Mouse (Mus musculus) mature B cell (primary cell): ENCODE data around the gene Abcc6.

Source experiments
- in situ Hi-C: fragments of 300-500 bp; cut with MboI; formaldehyde crosslinking; loops from 2 replicates; pipeline ENCODE4 v1.14.3; 2019

Gene Abcc6

GRCm38 (mm10) chr7:46030145-46030488 is at the start of gene Abcc6:
Abcc6 (minus strand) TSS chr7:46030302.
- in situ Hi-C loops, result no loop called here

- in situ Hi-C loops, result no loop called here
These were observed 47.6 kb upstream of the Abcc6 start for GRCm38 (mm10) chr7:46077675-46078074.

DNA sequence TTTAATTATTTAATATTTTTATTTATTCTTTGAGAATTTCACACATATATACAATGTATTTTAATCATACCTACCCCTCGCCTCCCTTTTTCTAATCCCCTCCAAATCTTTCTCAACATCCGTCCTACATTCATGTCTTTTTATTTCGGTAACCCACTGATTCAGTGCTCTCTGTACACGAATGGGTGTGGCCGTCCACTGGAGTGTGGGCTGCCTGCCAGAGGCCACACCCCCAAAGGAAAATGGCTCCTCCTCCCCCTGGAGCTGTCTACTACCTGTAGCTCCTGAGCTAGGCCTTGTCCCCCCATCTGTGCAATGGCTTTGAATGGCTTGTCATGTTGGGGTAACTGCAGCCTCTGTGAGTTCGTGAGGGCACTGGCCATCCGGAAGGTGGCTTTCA is 46.7 kb upstream of the Abcc6 start:
- in situ Hi-C loops, result no loop called here

DNA sequence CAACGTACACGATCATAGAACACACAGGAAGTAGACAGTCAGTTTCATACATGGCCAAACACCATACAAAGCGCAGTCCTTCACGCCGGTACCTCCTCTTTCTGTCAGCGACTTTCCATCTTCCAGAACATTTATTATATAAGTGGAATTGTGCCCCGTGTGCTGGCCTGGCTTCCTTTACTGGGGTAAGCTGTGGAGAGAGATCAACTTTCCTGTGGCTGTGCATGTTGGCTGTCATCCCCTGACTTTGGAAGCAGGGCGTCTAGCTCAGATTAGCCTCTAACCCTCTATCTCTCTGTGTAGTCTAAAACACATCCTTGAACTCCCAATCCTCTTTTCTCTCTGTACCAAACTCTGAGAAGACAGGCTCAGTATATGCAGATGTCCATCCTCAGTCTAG is 38.7 kb upstream of the Abcc6 start:
- in situ Hi-C loops, result no loop called here

DNA sequence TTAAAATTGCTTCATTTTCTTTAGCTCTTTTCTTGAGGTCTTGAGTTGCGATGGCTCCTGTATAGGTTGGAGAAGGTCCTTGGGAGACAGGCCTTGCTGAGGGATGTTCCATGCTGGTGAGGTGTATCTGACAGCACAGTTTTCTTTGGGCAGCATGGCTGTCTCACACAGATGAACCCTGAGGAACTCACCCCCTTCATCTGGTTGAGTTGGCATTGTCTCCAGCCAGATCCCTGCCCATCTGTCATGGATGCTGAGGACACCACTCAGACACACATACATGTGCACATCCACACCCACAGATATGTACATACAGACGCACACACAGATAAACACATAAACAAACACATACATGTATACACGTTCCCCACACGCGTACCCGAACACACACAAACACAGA is 33.2 kb upstream of the Abcc6 start:
- in situ Hi-C loops, result no loop called here

DNA sequence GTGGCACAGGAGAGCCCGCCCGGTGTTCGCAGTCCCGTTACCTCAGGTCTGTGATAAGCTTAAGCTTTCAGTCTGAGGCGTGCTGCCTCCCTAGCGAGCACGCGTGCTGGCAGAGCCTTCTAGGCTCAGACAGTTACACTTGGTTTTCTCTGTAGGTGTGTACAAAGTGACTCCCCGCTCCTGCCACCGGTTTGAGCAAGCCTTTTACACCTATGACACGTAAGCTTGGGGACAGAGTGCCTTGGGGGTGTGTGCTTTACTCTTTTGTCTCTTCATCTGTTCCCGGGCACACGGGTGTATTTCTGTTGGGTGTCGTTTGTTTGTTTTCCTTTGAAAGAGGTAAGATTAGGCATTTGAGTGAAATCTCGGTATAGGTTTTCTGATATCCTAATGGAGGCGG is 31.5 kb upstream of the Abcc6 start:
- in situ Hi-C loops, result no loop called here

DNA sequence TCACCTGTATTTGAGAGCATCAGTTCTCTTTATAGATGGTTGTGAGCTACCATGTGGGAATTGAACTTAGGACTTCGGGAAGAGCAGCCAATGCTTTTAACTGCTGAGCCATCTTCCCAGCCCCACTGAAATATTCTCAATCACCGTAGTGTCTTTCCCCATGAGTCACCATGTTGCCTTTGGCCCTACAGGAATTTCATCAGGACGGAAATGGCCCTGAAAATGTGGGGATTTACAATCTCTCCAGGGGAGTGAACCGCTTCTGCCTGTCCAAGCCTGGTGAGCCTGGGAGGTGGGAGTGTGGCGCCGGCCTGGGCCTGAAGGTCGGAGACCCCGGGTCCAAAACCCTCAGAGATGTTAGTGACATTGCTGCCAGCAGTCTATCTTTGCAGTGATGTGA is 30.6 kb upstream of the Abcc6 start:
- in situ Hi-C loops, result no loop called here

GRCm38 (mm10) chr7:46058882-46059281 is 28.8 kb upstream of the Abcc6 start:
- in situ Hi-C loops, result no loop called here

GRCm38 (mm10) chr7:46053566-46053965 is 23.5 kb upstream of the Abcc6 start:
- in situ Hi-C loops, result no loop called here

- in situ Hi-C loops, result no loop called here
These were observed 22.2 kb upstream of the Abcc6 start for GRCm38 (mm10) chr7:46052161-46052821.

DNA sequence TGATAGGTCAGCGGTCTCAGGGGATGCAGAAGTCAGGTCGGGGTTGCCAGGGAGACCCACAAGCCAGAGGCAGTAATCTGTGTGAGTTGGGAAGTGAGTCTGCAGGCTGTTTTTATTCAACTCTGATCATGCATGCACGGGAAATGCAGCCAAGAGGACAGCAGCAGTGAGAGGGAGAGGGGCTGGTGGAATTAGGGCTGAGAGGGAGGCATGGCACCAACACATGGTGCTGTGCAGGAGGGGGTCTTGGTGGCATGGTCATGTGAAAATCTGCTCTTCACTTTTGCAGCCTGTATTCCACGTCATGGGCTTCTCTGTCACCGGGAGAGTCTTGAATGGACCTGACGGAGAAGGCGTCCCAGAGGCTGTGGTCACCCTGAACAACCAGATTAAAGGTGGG is 19.9 kb upstream of the Abcc6 start:
- in situ Hi-C loops, result no loop called here

DNA sequence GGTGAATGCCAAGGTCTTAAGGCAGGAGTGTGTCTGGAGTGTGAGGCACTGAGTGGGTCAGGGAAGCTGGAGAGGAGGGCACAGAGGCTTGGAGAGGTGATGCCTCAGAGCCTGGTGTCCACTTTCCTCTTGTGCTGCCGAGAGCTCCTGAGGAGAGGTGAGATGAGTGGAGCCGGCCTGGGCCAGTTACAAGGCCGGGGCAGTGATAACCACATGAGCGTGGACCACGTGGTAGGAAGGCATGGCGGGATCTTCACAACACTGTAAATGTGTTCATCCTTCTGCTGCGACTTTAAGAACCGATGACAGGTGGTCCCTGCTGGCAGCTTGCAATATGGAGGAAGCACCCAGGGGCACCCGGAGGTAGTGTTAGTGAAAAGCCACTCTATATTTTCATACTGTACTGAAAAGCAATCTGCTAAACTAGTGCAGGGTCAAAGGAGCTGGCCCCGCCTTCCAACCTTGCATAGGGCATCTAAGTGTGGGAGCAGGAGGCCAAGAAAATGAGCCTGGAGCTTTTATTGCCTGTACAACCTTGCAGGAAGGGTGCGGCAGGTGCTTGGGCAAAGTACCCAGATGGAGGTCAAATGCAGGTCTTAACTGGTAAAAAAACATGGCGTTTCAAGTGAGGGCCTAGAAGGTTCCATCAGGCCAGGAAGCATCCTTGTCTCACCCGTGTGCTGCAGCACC is 17.9 kb upstream of the Abcc6 start:
- in situ Hi-C loops, result no loop called here

GRCm38 (mm10) chr7:46045882-46046281 is 15.8 kb upstream of the Abcc6 start:
- in situ Hi-C loops, result no loop called here

- in situ Hi-C loops, result no loop called here
These were observed 14.0 kb upstream of the Abcc6 start for GRCm38 (mm10) chr7:46044106-46044505.

GRCm38 (mm10) chr7:46039873-46040272 is 9.8 kb upstream of the Abcc6 start:
- in situ Hi-C loops, result no loop called here

GRCm38 (mm10) chr7:46037433-46037832 is 7.3 kb upstream of the Abcc6 start:
- in situ Hi-C loops, result no loop called here

DNA sequence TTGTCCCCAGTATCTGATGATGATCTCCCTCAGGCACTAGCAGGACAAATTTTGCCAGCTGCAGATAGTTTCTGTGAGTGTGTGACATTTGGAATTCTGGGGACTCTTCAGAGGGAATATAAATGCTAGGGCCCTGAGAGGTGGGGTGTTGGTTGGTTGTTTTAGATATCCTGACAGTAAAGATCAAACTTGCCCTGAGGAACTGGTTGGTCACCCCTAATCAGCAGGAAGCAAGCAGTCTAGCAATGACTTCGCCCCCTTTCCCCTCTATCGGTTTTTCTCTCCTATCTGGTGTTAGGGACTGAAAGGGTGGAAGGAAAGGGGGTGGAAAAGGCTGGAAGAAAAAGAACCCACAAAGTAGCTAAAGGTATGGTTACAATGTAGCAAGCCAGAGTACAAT is 5.4 kb upstream of the Abcc6 start:
- in situ Hi-C loops, result no loop called here

DNA sequence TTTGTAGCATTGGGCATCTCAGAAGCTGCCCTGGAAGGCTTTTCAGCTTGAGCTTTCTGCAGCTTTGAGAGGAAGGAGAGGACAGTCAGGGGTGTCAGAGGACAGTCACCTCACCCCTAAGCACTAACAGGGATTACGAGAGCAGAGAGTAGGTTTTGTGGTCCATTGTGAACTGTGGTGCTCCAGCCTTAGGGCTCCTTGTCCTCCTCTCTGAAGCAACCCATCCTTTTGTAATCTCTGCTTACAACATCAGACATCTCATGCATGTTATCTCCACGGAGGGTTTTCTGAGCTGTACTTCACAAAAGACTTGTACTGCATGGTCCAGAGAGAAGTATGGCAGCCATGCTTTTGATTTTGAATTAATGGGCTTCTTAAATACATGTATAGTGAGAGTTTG is 4.9 kb upstream of the Abcc6 start:
- in situ Hi-C loops, result no loop called here

GRCm38 (mm10) chr7:46033870-46034337 is 3.8 kb upstream of the Abcc6 start:
- in situ Hi-C loops, result no loop called here

- in situ Hi-C loops, result no loop called here
These were observed 3.2 kb upstream of the Abcc6 start, which contains the start of gene Nomo1 for GRCm38 (mm10) chr7:46033109-46033869. Nomo1 (plus strand) TSS chr7:46033698.

DNA sequence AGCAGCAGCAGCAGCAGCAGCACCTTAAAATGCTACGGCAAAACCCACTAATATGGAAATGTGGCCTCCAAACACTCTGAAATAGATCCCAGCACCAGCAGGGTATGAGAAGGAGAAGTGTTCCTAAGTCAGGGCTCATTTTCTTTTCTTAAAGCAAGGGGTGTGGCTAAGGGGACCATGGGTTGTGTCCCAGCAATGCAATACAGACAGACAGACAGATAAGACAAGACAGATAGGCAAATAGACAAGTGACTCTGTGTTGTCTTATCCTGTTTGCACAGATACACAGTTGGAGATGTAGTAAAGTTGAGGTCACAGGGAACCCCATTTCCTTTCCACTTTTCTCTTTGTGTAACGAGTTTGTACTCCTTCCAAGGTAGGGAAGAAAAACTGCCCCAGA is 973 bp upstream of the Abcc6 start:
- in situ Hi-C loops, result no loop called here

DNA sequence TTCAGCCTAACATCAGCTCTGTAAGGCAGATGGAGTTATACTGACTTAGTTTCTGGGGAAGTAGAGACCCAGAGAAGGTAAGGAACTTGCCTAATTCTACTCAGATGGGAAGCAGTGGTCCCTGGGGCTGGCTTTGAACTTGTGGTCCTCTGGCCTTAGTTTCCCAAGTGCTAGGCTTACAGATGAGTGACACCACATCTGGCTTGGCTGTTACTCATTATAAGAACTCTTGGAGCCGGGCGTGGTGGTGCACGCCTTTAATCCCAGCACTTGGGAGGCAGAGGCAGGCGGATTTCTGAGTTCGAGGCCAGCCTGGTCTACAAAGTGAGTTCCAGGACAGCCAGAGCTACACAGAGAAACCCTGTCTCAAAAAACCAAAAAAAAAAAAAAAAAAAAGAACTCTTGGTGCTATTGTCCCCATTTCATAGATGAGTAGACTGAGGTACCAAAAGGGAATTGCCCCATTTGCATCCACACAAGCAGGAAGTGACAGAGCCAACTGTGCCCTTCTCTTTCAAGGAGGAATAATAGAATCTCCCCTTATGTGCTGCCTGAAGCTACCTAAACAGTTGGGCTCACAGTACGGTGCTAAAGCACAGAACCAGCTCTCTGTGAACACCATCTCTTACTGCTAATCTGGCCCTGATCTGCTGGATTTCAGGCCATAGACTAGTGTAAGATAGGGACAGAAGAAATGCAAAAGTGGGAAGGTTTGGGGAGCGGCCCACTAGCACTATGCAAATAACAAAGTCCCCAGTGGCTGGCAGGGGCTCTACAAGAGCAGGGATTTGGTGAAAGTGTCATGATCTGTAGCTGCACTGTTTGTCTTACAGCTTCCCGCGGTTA is 580 bp downstream of the Abcc6 start:
- in situ Hi-C loops, result no loop called here
